Mouse (Mus musculus) lung, adult 18-20 months (tissue): Measurements from ENCODE around the gene Pxdc1.

Source experiments
- DNase-seq, 2 experiments: peaks; one replicate each; pipeline ENCODE4 v3.0.0; 2022; ENCODE audit warnings: mixed read lengths in 2 of 2

The Pxdc1 gene

GRCm38 (mm10) chr13:34653391-34653790 lies at the start of gene Pxdc1:
Gene Pxdc1, minus strand, starts transcription at chr13:34653486.
- DNase-seq = peak; percentile 66 to 78

- no peak for DNase-seq
These were observed 47.3 kb upstream of the Pxdc1 start for GRCm38 (mm10) chr13:34700630-34701029.

- no peak for DNase-seq
These were observed 46.8 kb upstream of the Pxdc1 start for GRCm38 (mm10) chr13:34700091-34700490.

GRCm38 (mm10) chr13:34696734-34697332 lies 43.5 kb upstream of the Pxdc1 start:
- no peak for DNase-seq

- DNase-seq = no peak
These were observed 39.8 kb upstream of the Pxdc1 start for GRCm38 (mm10) chr13:34693111-34693510.

- DNase-seq = no peak
These were observed 37.8 kb upstream of the Pxdc1 start for GRCm38 (mm10) chr13:34691049-34691448.

GRCm38 (mm10) chr13:34685008-34685765 lies 31.9 kb upstream of the Pxdc1 start:
- DNase-seq = no peak

GRCm38 (mm10) chr13:34683762-34684488 lies 30.6 kb upstream of the Pxdc1 start:
- no peak for DNase-seq

GRCm38 (mm10) chr13:34683270-34683669 lies 30.0 kb upstream of the Pxdc1 start:
- DNase-seq = no peak

GRCm38 (mm10) chr13:34676507-34676906 lies 23.2 kb upstream of the Pxdc1 start:
- DNase-seq = no peak

- no peak for DNase-seq
These were observed 22.6 kb upstream of the Pxdc1 start for GRCm38 (mm10) chr13:34675847-34676383.

- peak; percentile 68 to 79 for DNase-seq
These were observed 20.1 kb upstream of the Pxdc1 start for GRCm38 (mm10) chr13:34673354-34673753.

- no peak for DNase-seq
These were observed 16.9 kb upstream of the Pxdc1 start for GRCm38 (mm10) chr13:34669919-34670865.

GRCm38 (mm10) chr13:34667197-34667596 lies 13.9 kb upstream of the Pxdc1 start:
- no peak for DNase-seq

- DNase-seq = no peak
These were observed 11.8 kb upstream of the Pxdc1 start for GRCm38 (mm10) chr13:34665074-34665473.

GRCm38 (mm10) chr13:34663762-34664161 lies 10.5 kb upstream of the Pxdc1 start:
- no peak for DNase-seq

- DNase-seq = no peak
These were observed 6.2 kb upstream of the Pxdc1 start for GRCm38 (mm10) chr13:34659507-34659906.

- no peak for DNase-seq
These were observed 3.1 kb upstream of the Pxdc1 start for GRCm38 (mm10) chr13:34656351-34656750.

GRCm38 (mm10) chr13:34652353-34653241 lies 689 bp downstream of the Pxdc1 start:
- peak; percentile 92 to 93 for DNase-seq

- no peak for DNase-seq
These were observed 1.3 kb downstream of the Pxdc1 start for GRCm38 (mm10) chr13:34652016-34652352.

GRCm38 (mm10) chr13:34651474-34651991 lies 1.8 kb downstream of the Pxdc1 start:
- peak; percentile 43 to 56 for DNase-seq
